Mouse (Mus musculus) c-Kit-positive CD71-negative TER-119-negative erythroid progenitor cells, embryonic 14.5 days (primary cell): Measurements from ENCODE around the gene Ctbp2.

Experiments used
- DNase-seq: peaks from one replicate; pipeline ENCODE4 v3.0.0-alpha.2; 2013; ENCODE audit warnings: low read depth

Ctbp2 gene

GRCm38 (mm10) chr7:133088411-133088810 lies 35.7 kb downstream of the Ctbp2 start:
- no peak for DNase-seq

- DNase-seq: peak; percentile 7
These were observed 38.7 kb downstream of the Ctbp2 start for GRCm38 (mm10) chr7:133085408-133085807.

- no peak for DNase-seq
These were observed 40.1 kb downstream of the Ctbp2 start for GRCm38 (mm10) chr7:133083936-133084614.

GRCm38 (mm10) chr7:133078929-133079328 lies 45.2 kb downstream of the Ctbp2 start:
- no peak for DNase-seq

GRCm38 (mm10) chr7:133074462-133075133 lies 49.6 kb downstream of the Ctbp2 start:
- no peak for DNase-seq

- no peak for DNase-seq
These were observed 51.0 kb downstream of the Ctbp2 start for GRCm38 (mm10) chr7:133073147-133073651.

GRCm38 (mm10) chr7:133072535-133072934 lies 51.6 kb downstream of the Ctbp2 start:
- no peak for DNase-seq

- no peak for DNase-seq
These were observed 56.8 kb downstream of the Ctbp2 start for GRCm38 (mm10) chr7:133067321-133067841.

GRCm38 (mm10) chr7:133066776-133067175 lies 57.4 kb downstream of the Ctbp2 start:
- DNase-seq: no peak

GRCm38 (mm10) chr7:133062055-133062454 lies 62.1 kb downstream of the Ctbp2 start:
- no peak for DNase-seq

GRCm38 (mm10) chr7:133060170-133060569 lies 64.0 kb downstream of the Ctbp2 start:
- no peak for DNase-seq

GRCm38 (mm10) chr7:133059517-133060104 lies 64.5 kb downstream of the Ctbp2 start:
- DNase-seq: no peak

- no peak for DNase-seq
These were observed 65.0 kb downstream of the Ctbp2 start for GRCm38 (mm10) chr7:133059150-133059509.

GRCm38 (mm10) chr7:133058496-133059149 lies 65.5 kb downstream of the Ctbp2 start:
- DNase-seq: no peak

GRCm38 (mm10) chr7:133056924-133057323 lies 67.2 kb downstream of the Ctbp2 start:
- no peak for DNase-seq

GRCm38 (mm10) chr7:133054486-133054885 lies 69.7 kb downstream of the Ctbp2 start:
- no peak for DNase-seq

GRCm38 (mm10) chr7:133053757-133054156 lies 70.4 kb downstream of the Ctbp2 start:
- DNase-seq: no peak

- DNase-seq: peak; percentile 35
These were observed 71.3 kb downstream of the Ctbp2 start for GRCm38 (mm10) chr7:133052819-133053218.

- DNase-seq: no peak
These were observed 73.5 kb downstream of the Ctbp2 start for GRCm38 (mm10) chr7:133050681-133051080.

- DNase-seq: no peak
These were observed 76.0 kb downstream of the Ctbp2 start for GRCm38 (mm10) chr7:133048085-133048630.

GRCm38 (mm10) chr7:133047287-133047686 lies 76.9 kb downstream of the Ctbp2 start:
- DNase-seq: no peak

- no peak for DNase-seq
These were observed 79.4 kb downstream of the Ctbp2 start for GRCm38 (mm10) chr7:133044721-133045120.
